Mouse (Mus musculus): ENCODE measurements around the gene Fgfr2.

DNA sequence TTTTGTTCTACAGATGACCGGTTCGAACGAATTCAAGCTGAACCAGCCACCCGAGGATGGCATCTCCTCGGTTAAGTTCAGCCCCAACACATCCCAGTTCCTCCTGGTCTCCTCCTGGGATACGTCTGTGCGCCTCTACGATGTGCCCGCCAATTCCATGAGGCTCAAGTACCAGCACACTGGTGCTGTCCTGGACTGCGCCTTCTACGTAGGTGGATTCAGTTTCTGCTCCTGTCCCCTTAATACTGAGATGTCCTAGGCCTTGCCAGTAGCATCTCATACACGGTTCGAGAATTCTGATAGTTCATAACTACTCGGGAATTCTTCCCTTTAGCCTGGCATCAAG lies 1562.5 kb downstream of the Fgfr2 start:
- TF ChIP-seq CTCF (IDR thresholded peaks at IDR 0.05; ENCODE audit: low read depth) (no peak), EP300 (IDR thresholded peaks at IDR 0.05; ENCODE audit: low read depth) (no peak)

Measured in liver, postnatal 0 days (tissue).